ENCODE assay signal across 8 mouse cellular contexts in the genomic region with DNA sequence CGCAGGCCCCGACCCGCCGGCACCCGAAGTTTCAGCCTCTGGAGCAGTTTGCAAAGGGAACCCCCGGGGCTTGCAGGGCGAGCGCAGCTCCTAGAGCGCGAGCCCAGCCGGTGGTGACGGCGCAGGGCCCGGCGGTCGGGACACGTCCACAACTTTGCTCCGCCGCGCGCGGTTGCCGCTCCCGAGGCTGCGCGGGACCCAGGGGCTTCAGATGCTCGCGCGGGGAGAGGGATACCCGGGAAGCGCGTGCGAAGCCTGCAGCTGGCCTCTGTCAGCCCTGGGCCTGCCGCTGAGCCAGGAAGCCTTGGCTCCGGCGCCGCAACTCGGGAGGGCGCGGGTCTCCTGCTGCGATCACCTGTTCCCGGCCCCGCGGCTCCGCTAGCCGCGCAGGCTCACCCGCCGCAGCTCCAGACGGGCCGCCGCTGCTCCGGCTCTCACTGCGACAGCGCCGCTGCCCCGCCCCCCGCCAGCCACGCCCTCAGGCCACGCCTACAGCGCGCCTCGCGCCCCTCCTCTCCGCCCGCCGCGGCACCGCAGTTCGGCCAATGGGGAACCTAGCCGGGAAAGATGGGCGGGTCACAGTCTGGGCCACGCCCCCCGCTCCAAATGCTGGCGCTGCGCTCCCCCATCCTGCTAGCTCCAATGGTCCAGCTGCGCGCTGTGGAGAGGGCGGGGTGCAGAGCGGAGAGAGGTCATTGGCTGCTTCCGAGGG. TPM values are rescaled to one million over a fixed set of nuclear protein-coding genes. Genes with fewer than 3 reads are reported as not detected.
DNase-seq lines count a peak whose midpoint lies in the region; ATAC-seq lines count a peak whose summit lies in the region.

A gene (minus strand): TSS at position 456 of the 712 bp plus-strand sequence.

- H3K9ac ChIP-seq in forebrain, embryonic 14.5 days (ENCODE audit: low read length): peak within 1 kb of the TSS; percentile 66
- H3K9ac ChIP-seq in neural tube, embryonic 15.5 days (replicated peaks): peak within 1 kb of the TSS; percentile 68

- H3K27me3 ChIP-seq in forebrain, embryonic 14.5 days (replicated peaks; ENCODE audit: control insufficient read depth, insufficient read depth, low read length): 0 out of 2 replicates have a peak, but pooled peaks cover 3% of the 10 kb centered on the region
- no peaks in the 10 kb centered on the region; the same call in 1 of the 2 replicates for H3K27me3 ChIP-seq in neural tube, embryonic 15.5 days (replicated peaks)

- H3K9me3 ChIP-seq in forebrain, embryonic 14.5 days (replicated peaks; ENCODE audit: control insufficient read depth, low read length): no peaks in the 10 kb centered on the region
- no peaks in the 10 kb centered on the region for H3K9me3 ChIP-seq in neural tube, embryonic 15.5 days (replicated peaks)

- DNase-seq in ES-CJ7 (ENCODE audit: low read depth, low spot score): peak; percentile 97
- peak; percentile 99 for DNase-seq in cerebellum, adult 11 months
- DNase-seq in forebrain, embryonic 14.5 days (ENCODE audit: low spot score): peak; percentile 98
- DNase-seq in heart, postnatal 14 days: peak; percentile 99
- peak; percentile 98 for DNase-seq in layer of hippocampus, adult 11-12 months (ENCODE audit: low spot score)
- DNase-seq in lung, adult 18-20 months: peak; percentile 99
- DNase-seq in testis, postnatal 14 days (ENCODE audit: low spot score): peak; percentile 97

- no peak within 1 kb of the TSS; the same call in 1 of the 2 replicates for H3K27ac ChIP-seq in forebrain, embryonic 14.5 days (ENCODE audit: low read depth, low read length)
- H3K27ac ChIP-seq in neural tube, embryonic 15.5 days (replicated peaks): peak within 1 kb of the TSS; percentile 90

- intact Hi-C loops in heart, postnatal 14 days (cut with DNase I): loop anchor here (2.0 to 5.0 kb wide), 2 partner anchors 42 to 71 kb away; no protein-coding TSS in a partner anchor

- peaks cover 11% of the 10 kb centered on the region for H3K4me1 ChIP-seq in forebrain, embryonic 14.5 days (ENCODE audit: control insufficient read depth, insufficient read depth, low read length)
- peaks cover 50% of the 10 kb centered on the region for H3K4me1 ChIP-seq in neural tube, embryonic 15.5 days

- H3K4me2 ChIP-seq in forebrain, embryonic 14.5 days (ENCODE audit: low read length): peak within 1 kb of the TSS; percentile 100
- peak within 1 kb of the TSS; percentile 99 for H3K4me2 ChIP-seq in neural tube, embryonic 15.5 days

- ATAC-seq in forebrain, embryonic 14.5 days: peak; percentile 96
- peak; percentile 97 for ATAC-seq in neural tube, embryonic 15.5 days (ENCODE audit: low FRiP score)

- WGBS in forebrain, embryonic 14.5 days: under 1% methylated on average over 77 of the region's 81 CpGs
- 0% methylated on average over 63 of the region's 81 CpGs for WGBS in neural tube, embryonic 15.5 days

- peak within 1 kb of the TSS; percentile 61 for H3K4me3 ChIP-seq in forebrain, embryonic 14.5 days (ENCODE audit: low read depth, low read length)
- peak within 1 kb of the TSS; percentile 60 for H3K4me3 ChIP-seq in neural tube, embryonic 15.5 days (replicated peaks)

- H3K36me3 ChIP-seq in forebrain, embryonic 14.5 days (ENCODE audit: control insufficient read depth, insufficient read depth, low read length): no peaks in the 10 kb centered on the region
- no peaks in the 10 kb centered on the region for H3K36me3 ChIP-seq in neural tube, embryonic 15.5 days

RNA-seq across cellular contexts. Expression of the gene that starts here (rescaled TPM):
- polyA plus RNA-seq in forebrain, embryonic 14.5 days (2014; fragmentation: Nextera tagmentation; extraction: Ambion mirVana): 1.5 and 1.9 TPM in 2 replicates
- 10 to 100 TPM; 25.1 to 25.8 TPM for total RNA-seq in heart, postnatal 14 days (2021)
- 4.7 and 4.9 TPM in 2 replicates for polyA plus RNA-seq in neural tube, embryonic 15.5 days (2015; fragmentation: Nextera tagmentation; extraction: Ambion mirVana)
